Comparison of ENCODE assay signal across 15 mouse cellular contexts in genomic region chr4:35844518-35844917, GRCm38 (mm10).
A peak's percentile ranks its signal among the peaks of the same experiment; 100 is the strongest.
DNase-seq lines count a peak whose midpoint lies in the region; ATAC-seq and TF ChIP-seq lines count a peak whose summit lies in the region.
"Had no signal": no experiment of that assay in that cellular context is flagged by ENCODE, and none has a peak within 500 bp of the region (broad histone marks: within the 10 kb centered on the region; RNA-seq: fewer than 3 reads in every experiment).

No protein-coding gene starts in this region.

- H3K36me3 ChIP-seq in forebrain, embryonic 16.5 days (ENCODE audit: control insufficient read depth, insufficient read depth), result no peaks in the 10 kb centered on the region
- H3K36me3 ChIP-seq in midbrain, embryonic 15.5 days (replicated peaks), result no peaks in the 10 kb centered on the region
- H3K36me3 ChIP-seq: liver, embryonic 15.5 days had no signal

- 0 out of 2 replicates have a peak overlapping the region, but pooled peaks have one; percentile 29 for H3K4me3 ChIP-seq in cortical plate, adult 2 months (ENCODE audit: insufficient read depth, low read length)
- H3K4me3 ChIP-seq in forebrain, embryonic 16.5 days (replicated peaks; ENCODE audit: low read length), result peak overlapping the region; percentile 32
- peak overlapping the region; percentile 2; the same call in 1 of the 2 replicates for H3K4me3 ChIP-seq in midbrain, embryonic 15.5 days
- H3K4me3 ChIP-seq: gastrocnemius, adult 2 months; liver, embryonic 15.5 days had no signal

- no peak overlapping the region; the same call in 1 of the 2 replicates for H3K9ac ChIP-seq in forebrain, embryonic 16.5 days (replicated peaks; ENCODE audit: low read depth, low read length)
- H3K9ac ChIP-seq in midbrain, embryonic 15.5 days, result no peak overlapping the region
- H3K9ac ChIP-seq: liver, embryonic 15.5 days had no signal

- TF ChIP-seq POLR2A in cortical plate, adult 2 months (IDR thresholded peaks at IDR 0.05; ENCODE audit: extremely low read depth, insufficient read depth, low read length), result no peak

- H3K27ac ChIP-seq in cortical plate, adult 2 months (ENCODE audit: insufficient read depth, low read length), result no peak overlapping the region
- no peak overlapping the region for H3K27ac ChIP-seq in forebrain, embryonic 16.5 days (ENCODE audit: low read length)
- H3K27ac ChIP-seq in midbrain, embryonic 15.5 days, result peak overlapping the region; percentile 77
- H3K27ac ChIP-seq: gastrocnemius, adult 2 months; liver, embryonic 15.5 days; stomach, postnatal 0 days had no signal

- no peaks in the 10 kb centered on the region for H3K27me3 ChIP-seq in forebrain, embryonic 16.5 days (replicated peaks; ENCODE audit: control insufficient read depth, insufficient read depth, low read length)
- no peaks in the 10 kb centered on the region for H3K27me3 ChIP-seq in midbrain, embryonic 15.5 days (replicated peaks)
- H3K27me3 ChIP-seq: liver, embryonic 15.5 days had no signal

- TF ChIP-seq CTCF in cortical plate, adult 2 months (IDR thresholded peaks at IDR 0.05; ENCODE audit: extremely low read depth, insufficient read depth, low read length), result no peak

- no peaks in the 10 kb centered on the region for H3K9me3 ChIP-seq in forebrain, embryonic 16.5 days (ENCODE audit: control insufficient read depth, low read length)
- H3K9me3 ChIP-seq in midbrain, embryonic 15.5 days, result no peaks in the 10 kb centered on the region

- ATAC-seq in frontal cortex, adult (ENCODE audit: low TSS enrichment), result peak; percentile 57
- peak; percentile 27; the same call in 1 of the 2 replicates for ATAC-seq in forebrain, embryonic 16.5 days
- peak; percentile 57; the same call in 1 of the 2 replicates for ATAC-seq in midbrain, embryonic 15.5 days (replicated peaks)
- no peak for ATAC-seq in monocyte, adult 5-6 weeks (replicated peaks; ENCODE audit: insufficient number of reproducible peaks, low FRiP score, low TSS enrichment, poor library complexity, severe bottlenecking)
- no peak for ATAC-seq in erythroid progenitor cell, adult 5-6 weeks (replicated peaks; ENCODE audit: low FRiP score, poor library complexity, severe bottlenecking)
- ATAC-seq: activated CD4-positive, CD25-positive, alpha-beta regulatory T cell, adult 4 months had no signal

- DNase-seq in frontal cortex, postnatal 10 days (ENCODE audit: low spot score in 2 of 2), result no peak
- DNase-seq in adrenal gland, postnatal 10 days, result no peak
- DNase-seq: gastrocnemius, adult 2 months; kidney, postnatal 10 days; lung, postnatal 4 days had no signal

- H3K4me2 ChIP-seq in forebrain, embryonic 16.5 days (ENCODE audit: low read length), result peak overlapping the region; percentile 51
- peak overlapping the region; percentile 24; the same call in 1 of the 2 replicates for H3K4me2 ChIP-seq in midbrain, embryonic 15.5 days
- H3K4me2 ChIP-seq: heart, embryonic 11.5 days; liver, embryonic 15.5 days had no signal

- H3K4me1 ChIP-seq in cortical plate, adult 2 months (ENCODE audit: control insufficient read depth, insufficient read depth, low read length), result no peaks in the 10 kb centered on the region
- peaks cover 15% of the 10 kb centered on the region; the same call in 1 of the 2 replicates for H3K4me1 ChIP-seq in forebrain, embryonic 16.5 days (replicated peaks; ENCODE audit: control insufficient read depth, insufficient read depth, low read length)
- peaks cover 5% of the 10 kb centered on the region; the same call in 1 of the 2 replicates for H3K4me1 ChIP-seq in midbrain, embryonic 15.5 days
- H3K4me1 ChIP-seq: liver, embryonic 15.5 days had no signal

- 6% methylated on average over 6 of the region's 6 CpGs for WGBS in forebrain, embryonic 16.5 days
- 32% methylated on average over 6 of the region's 6 CpGs for WGBS in midbrain, embryonic 15.5 days

Comparison
In these comparisons a context has a peak if more than half of its experiments do, and no peak if none do; other contexts are left out.
1. ATAC-seq: peak in frontal cortex, adult (single experiment), forebrain, embryonic 16.5 days (single experiment) and midbrain, embryonic 15.5 days (single experiment); none in monocyte, adult 5-6 weeks (single experiment) and erythroid progenitor cell, adult 5-6 weeks (single experiment).
2. Peak in every context shown above with its lines, with median percentiles within 50 percentile points of each other: H3K4me3 ChIP-seq.